Mouse (Mus musculus) embryonic facial prominence, embryonic 12.5 days (tissue): ENCODE data around the gene Entpd7. TPM values are rescaled to one million over a fixed set of nuclear protein-coding genes. Genes with fewer than 3 reads are reported as not detected.

Experiments used
- ATAC-seq: fragments of 200-750 bp; cut with Nextera tagmentation; 2 replicates; pipeline ENCODE4 v1.8.0; 2017; ENCODE audit not compliant: insufficient number of reproducible peaks, insufficient read depth, low FRiP score, low TSS enrichment
- H3K27ac ChIP-seq: fragments of 300-500 bp; sonication (generic); 2 replicates; pipeline ENCODE4 v1.5.1; 2016; ENCODE audit warnings: mild to moderate bottlenecking
- H3K27me3 ChIP-seq: fragments of 300-500 bp; sonication (generic); 2 replicates; pipeline ENCODE4 v1.6.1; 2016; ENCODE audit warnings: mild to moderate bottlenecking, moderate library complexity
- H3K36me3 ChIP-seq: fragments of 300-500 bp; sonication (generic); 2 replicates; pipeline ENCODE4 v1.6.1; 2016; ENCODE audit warnings: mild to moderate bottlenecking
- H3K4me1 ChIP-seq: fragments of 300-500 bp; sonication (generic); 2 replicates; pipeline ENCODE4 v1.6.1; 2016
- H3K4me2 ChIP-seq: fragments of 300-500 bp; sonication (generic); replicated peaks from 2 replicates; pipeline ENCODE4 v1.6.1; 2016; ENCODE audit warnings: mild to moderate bottlenecking, moderate library complexity
- H3K4me3 ChIP-seq: fragments of 300-500 bp; sonication (generic); 2 replicates; pipeline ENCODE4 v1.5.1; 2016; ENCODE audit warnings: mild to moderate bottlenecking
- H3K9ac ChIP-seq: fragments of 300-500 bp; sonication (generic); 2 replicates; pipeline ENCODE4 v1.6.1; 2016; ENCODE audit warnings: mild to moderate bottlenecking, moderate library complexity
- H3K9me3 ChIP-seq: fragments of 300-500 bp; sonication (generic); 2 replicates; pipeline ENCODE4 v1.6.1; 2016; ENCODE audit warnings: mild to moderate bottlenecking, moderate library complexity
- WGBS: fragments of 180-500 bp; shearing (Covaris S2); methylation state at CpG from one replicate; pipeline ENCODE4 v1.1.7; 2016; 5-methylcytosine and 5-hydroxymethylcytosine counted together
- polyA plus RNA-seq: library from polyadenylated mRNA; unstranded; fragments of >200 nt; fragmentation: Nextera tagmentation; extraction: Ambion mirVana; gene quantifications from 2 replicates; pipeline ENCODE4 v1.2.1, GENCODE M21; 2016

Gene Entpd7
- polyA plus RNA-seq, 1 experiment from 2014 or later, result 12.0 TPM

- H3K27me3 ChIP-seq, result no peaks in the 10 kb centered on the region
- no peak overlapping the region for H3K4me3 ChIP-seq
- no peak overlapping the region for H3K27ac ChIP-seq
- WGBS, result 70% methylated on average over 2 of the region's 2 CpGs
- H3K4me2 ChIP-seq, result no peak overlapping the region
- no peak overlapping the region for H3K9ac ChIP-seq
- H3K9me3 ChIP-seq, result no peaks in the 10 kb centered on the region
- no peaks in the 10 kb centered on the region for H3K4me1 ChIP-seq
- no peaks in the 10 kb centered on the region for H3K36me3 ChIP-seq
- no peak for ATAC-seq
These were observed 87.8 kb downstream of the Entpd7 start for GRCm38 (mm10) chr19:43777308-43777707.

GRCm38 (mm10) chr19:43780391-43780790, 90.9 kb downstream of the Entpd7 start:
- no peak for ATAC-seq

GRCm38 (mm10) chr19:43781980-43782379, 92.5 kb downstream of the Entpd7 start, which contains the start of gene Abcc2:
TSS of gene Abcc2 (plus strand) at chr19:43782192.
- Histone ChIP-seq H3K36me3 (no peaks in the 10 kb centered on the region), H3K27ac (no peak within 1 kb of the TSS), H3K4me2 (no peak within 1 kb of the TSS), H3K9ac (no peak within 1 kb of the TSS), H3K9me3 (no peaks in the 10 kb centered on the region), H3K4me1 (no peaks in the 10 kb centered on the region), H3K27me3 (no peaks in the 10 kb centered on the region), H3K4me3 (no peak within 1 kb of the TSS)
- WGBS, result 77% methylated on average over 3 of the region's 3 CpGs
- no peak for ATAC-seq

More at GRCm38 (mm10) chr19:43780391-43780790, 90.9 kb downstream of the Entpd7 start:
- Histone ChIP-seq H3K4me1 (no peaks in the 10 kb centered on the region), H3K4me3 (no peak overlapping the region), H3K27me3 (no peaks in the 10 kb centered on the region), H3K4me2 (no peak overlapping the region), H3K27ac (no peak overlapping the region), H3K36me3 (no peaks in the 10 kb centered on the region), H3K9me3 (no peaks in the 10 kb centered on the region), H3K9ac (no peak overlapping the region)
- WGBS, result 75% methylated on average over 5 of the region's 5 CpGs

Other genes starting within 250 kb of the Entpd7 start
- gene Cnnm1, start 249.2 kb upstream of the Entpd7 start, polyA plus RNA-seq, result 1.00 and 1.5 TPM in 2 replicates
- gene Got1, start 165.1 kb upstream of the Entpd7 start, polyA plus RNA-seq, result 42.9 and 44.1 TPM in 2 replicates
- 3.6 and 3.9 TPM in 2 replicates for gene Nkx2-3, start 77.3 kb upstream of the Entpd7 start, polyA plus RNA-seq
- 18.4 and 20.4 TPM in 2 replicates for gene Slc25a28, start 14.8 kb upstream of the Entpd7 start, polyA plus RNA-seq
- gene Cutc, start 63.3 kb downstream of the Entpd7 start, polyA plus RNA-seq, result 11.1 and 13.0 TPM in 2 replicates
- 14.8 and 15.3 TPM in 2 replicates for gene Cox15, start 63.3 kb downstream of the Entpd7 start, polyA plus RNA-seq
- 0.08 and 0.33 TPM in 2 replicates for gene Abcc2, start 92.5 kb downstream of the Entpd7 start, polyA plus RNA-seq